18 mouse cellular contexts compared by ENCODE assay signal in the genomic region with DNA sequence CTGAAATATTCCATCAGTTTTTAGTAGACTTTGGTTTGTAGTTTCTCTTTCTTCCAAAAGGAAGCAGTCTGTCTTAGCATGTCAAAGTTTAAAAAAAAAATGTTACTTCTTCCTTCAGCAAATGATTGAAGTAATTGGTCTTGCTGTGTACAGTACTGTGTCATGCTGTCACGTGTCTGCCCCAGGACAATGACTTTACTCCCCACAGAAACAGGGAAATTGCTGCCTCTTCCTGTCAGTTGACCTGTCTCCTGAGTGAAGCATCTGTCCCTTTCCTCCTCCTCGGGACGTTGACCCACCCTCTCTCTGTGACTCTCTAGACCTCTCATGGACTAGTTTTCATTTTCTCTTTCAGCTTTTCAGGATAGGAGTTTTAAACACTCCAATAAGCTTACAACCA.
DNase-seq lines count a peak whose midpoint lies in the region; ATAC-seq and TF ChIP-seq lines count a peak whose summit lies in the region.
"Had no signal": no experiment of that assay in that cellular context is flagged by ENCODE, and none has a peak within 500 bp of the region (broad histone marks: within the 10 kb centered on the region; RNA-seq: fewer than 3 reads in every experiment).

No protein-coding gene starts in this region.

- no peaks in the 10 kb centered on the region; the same call in 1 of the 2 replicates for H3K27me3 ChIP-seq in kidney, adult 2 months (replicated peaks; ENCODE audit: control insufficient read depth, insufficient read depth, low read length)
- no peaks in the 10 kb centered on the region for H3K27me3 ChIP-seq in megakaryocyte, embryonic 14.5 days (replicated peaks)
- H3K27me3 ChIP-seq: hindbrain, embryonic 13.5 days had no signal

- H3K4me1 ChIP-seq in kidney, adult 2 months (ENCODE audit: control insufficient read depth, insufficient read depth, low read length) = no peaks in the 10 kb centered on the region
- peaks cover 5% of the 10 kb centered on the region for H3K4me1 ChIP-seq in megakaryocyte, embryonic 14.5 days

- DNase-seq in kidney, adult 2 months = peak; percentile 31
- no peak for DNase-seq in kidney, postnatal 10 days
- peak; percentile 79 for DNase-seq in 416B (ENCODE audit: low read depth)
- DNase-seq in cerebellum, postnatal 14 days = no peak
- DNase-seq: adrenal gland, postnatal 36 days; cerebellum, postnatal 25 days; gastrocnemius, postnatal 14 days; layer of hippocampus, adult 9-11 months; right cerebral cortex, postnatal 14 days had no signal

- WGBS in kidney, adult 2 months = 35% methylated on average over 3 of the region's 3 CpGs

- H3K27ac ChIP-seq in kidney, adult 2 months (ENCODE audit: insufficient read depth, low read depth, low read length) = no peak overlapping the region
- H3K27ac ChIP-seq: forebrain, embryonic 13.5 days; hindbrain, embryonic 13.5 days; kidney, postnatal 0 days; neural tube, embryonic 12.5 days had no signal

- no peak overlapping the region for H3K4me3 ChIP-seq in kidney, adult 2 months (ENCODE audit: insufficient read depth, low read depth, low read length)
- peak overlapping the region; percentile 73 for H3K4me3 ChIP-seq in megakaryocyte, embryonic 14.5 days (replicated peaks)
- H3K4me3 ChIP-seq: forebrain, embryonic 13.5 days; hindbrain, embryonic 13.5 days; neural tube, embryonic 12.5 days had no signal

- no peak for TF ChIP-seq CTCF in kidney, adult 2 months (conservative IDR thresholded peaks at IDR 0.05; ENCODE audit: insufficient read depth, insufficient read length, low read depth, low read length)

- no peaks in the 10 kb centered on the region for H3K36me3 ChIP-seq in kidney, adult 2 months (ENCODE audit: control insufficient read depth, insufficient read depth, low read length)
- H3K36me3 ChIP-seq in megakaryocyte, embryonic 14.5 days (replicated peaks; ENCODE audit: low read length) = no peaks in the 10 kb centered on the region
- H3K36me3 ChIP-seq: hindbrain, embryonic 13.5 days; neural tube, embryonic 12.5 days had no signal

- peak; percentile 89 for ATAC-seq in common myeloid progenitor, adult 5-6 weeks (replicated peaks; ENCODE audit: low read depth, poor library complexity, severe bottlenecking)
- ATAC-seq in cerebellum, adult (ENCODE audit: insufficient number of reproducible peaks, low FRiP score, low TSS enrichment) = no peak
- ATAC-seq: forebrain, embryonic 13.5 days; midbrain, embryonic 16.5 days; Patski had no signal

- no peak for TF ChIP-seq POLR2A in kidney, adult 2 months (IDR thresholded peaks at IDR 0.05; ENCODE audit: low read depth, low read length)

- H3K9me3 ChIP-seq in megakaryocyte, embryonic 14.5 days = no peaks in the 10 kb centered on the region
- H3K9me3 ChIP-seq: forebrain, embryonic 13.5 days; hindbrain, embryonic 13.5 days; neural tube, embryonic 12.5 days had no signal

Comparison
In these comparisons a context has a peak if more than half of its experiments do, and no peak if none do; other contexts are left out.
1. DNase-seq: peak in kidney, adult 2 months (single experiment) and 416B (single experiment); none in kidney, postnatal 10 days (single experiment) and cerebellum, postnatal 14 days (0 of 2).